Mouse (Mus musculus): ENCODE data around the gene Emc8. TPM values are rescaled to one million over a fixed set of nuclear protein-coding genes. Genes with fewer than 3 reads are reported as not detected.

Gene Emc8
- total RNA-seq, 2 experiments from 2014 or later, result 66.4 to 67.2 TPM

DNA sequence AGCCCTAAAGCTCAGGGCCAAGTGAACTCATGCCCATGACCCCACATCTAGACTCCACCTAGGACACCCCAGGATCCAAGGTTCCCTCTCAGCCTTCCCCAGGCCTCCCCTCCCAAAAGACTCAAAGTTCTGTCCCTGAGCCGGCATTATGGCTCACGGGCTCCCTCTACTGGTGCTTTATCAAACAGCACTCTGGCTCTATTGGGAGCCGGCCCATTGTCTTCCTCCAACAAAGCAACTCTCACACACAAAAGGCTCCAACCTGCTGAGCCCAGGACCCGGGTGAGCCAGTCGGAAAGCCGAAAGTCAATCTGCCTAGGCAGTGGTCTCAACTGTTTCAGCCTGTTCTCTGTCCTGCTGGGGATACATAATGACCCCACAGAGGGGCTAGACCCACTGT is 50.3 kb downstream of the Emc8 start:
- peak; percentile 51 to 52 for DNase-seq (ENCODE audit: low spot score in 2 of 2)
- intact Hi-C loops (cut with DNase I), result loop anchor here (5.0 kb wide), 1 partner anchor 49 kb away; the partner anchor contains the start of genes Cox4i1, Emc8 and Gm27021

DNA sequence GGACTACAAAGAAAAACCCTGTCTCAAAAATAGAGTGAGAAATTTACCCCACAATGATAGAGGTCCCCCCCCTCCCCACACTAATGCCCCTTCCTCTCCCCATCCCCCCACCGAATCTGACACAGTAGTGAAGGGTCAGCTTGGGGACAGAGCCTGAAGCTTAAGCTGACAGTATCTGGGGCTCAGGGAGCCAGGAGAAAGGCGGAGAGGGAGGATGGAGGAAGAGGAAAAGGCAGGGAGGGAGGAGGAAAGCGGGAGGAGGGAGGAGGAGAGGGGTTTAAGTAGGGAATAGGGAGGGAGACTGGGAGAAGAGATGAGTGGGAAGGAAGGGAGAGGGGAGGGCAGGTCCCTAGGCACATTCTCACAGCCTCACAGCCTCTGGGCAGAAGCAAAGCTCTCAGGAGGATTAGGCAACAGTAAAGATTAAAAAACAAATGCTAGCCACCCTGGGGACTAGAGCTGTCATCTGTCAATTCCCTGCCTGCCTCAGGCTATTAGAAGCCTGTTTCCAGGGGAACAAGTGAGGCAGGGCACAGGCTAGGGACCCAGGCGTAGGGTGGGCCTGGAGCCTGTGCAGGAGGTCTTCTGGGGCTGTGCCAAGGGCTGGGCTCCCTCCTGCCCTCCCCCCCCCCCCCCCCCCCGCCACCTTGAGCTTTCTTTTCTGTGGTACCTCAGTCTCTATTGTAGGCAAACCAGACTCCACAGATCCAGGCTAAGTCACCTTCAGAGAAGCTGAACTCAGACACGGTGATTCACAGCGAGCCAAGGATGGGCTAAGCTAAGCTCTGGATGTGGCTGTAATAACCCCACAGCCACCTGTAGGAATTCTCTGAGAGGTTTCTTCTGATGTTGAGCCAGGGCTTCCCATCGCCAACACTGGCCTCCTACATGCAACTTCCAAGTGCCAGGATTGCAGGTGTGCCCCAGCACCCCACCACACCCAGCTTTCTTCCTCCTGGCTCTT is 51.4 kb downstream of the Emc8 start:
- DNase-seq (ENCODE audit: low spot score in 2 of 2), result no peak
- intact Hi-C loops (cut with DNase I), result loop anchor here (5.0 kb wide), 1 partner anchor 50 kb away; the partner anchor contains the start of genes Cox4i1, Emc8 and Gm27021

DNA sequence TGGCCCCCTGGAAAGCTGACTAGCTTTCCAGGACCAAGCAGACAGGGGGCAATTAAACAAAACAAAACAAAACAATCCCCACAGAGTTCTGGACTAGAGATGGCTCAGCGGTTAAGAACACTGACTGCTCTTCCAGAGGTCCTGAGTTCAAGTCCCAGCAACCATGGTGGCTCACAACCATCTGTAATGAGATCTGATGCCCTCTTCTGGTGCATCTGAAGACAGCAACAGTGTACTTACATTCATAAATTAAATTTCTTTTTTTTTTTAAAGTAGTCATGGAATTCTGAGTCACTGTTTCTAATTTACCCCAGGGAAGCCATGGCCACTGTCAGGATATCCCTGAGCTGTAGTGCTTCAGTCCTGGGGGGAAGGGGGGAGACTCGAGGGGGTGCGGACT is 53.9 kb downstream of the Emc8 start:
- no peak for DNase-seq (ENCODE audit: low spot score in 2 of 2)
- intact Hi-C loops (cut with DNase I), result no loop called here

DNA sequence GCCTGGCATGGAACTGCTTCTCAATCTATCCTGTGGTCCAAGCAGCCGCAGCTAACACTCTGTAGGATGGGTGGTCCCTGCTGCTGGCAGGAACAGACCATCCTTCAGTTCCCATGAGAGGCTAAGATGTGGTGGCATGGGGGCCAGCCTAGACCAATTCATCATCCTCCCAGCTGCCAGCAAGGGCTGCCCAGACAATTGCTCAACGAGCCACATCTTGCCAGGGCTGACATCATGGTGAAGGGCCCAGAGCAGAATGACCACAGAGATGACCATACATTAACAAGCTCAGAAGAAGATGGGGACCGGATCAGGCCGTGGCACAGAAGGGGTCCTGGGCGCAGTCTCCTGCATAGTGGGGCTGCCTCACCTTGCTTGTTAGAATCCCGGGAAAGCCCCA is 57.5 kb downstream of the Emc8 start:
- intact Hi-C loops (cut with DNase I), result no loop called here
- DNase-seq (ENCODE audit: low spot score in 2 of 2), result no peak

DNA sequence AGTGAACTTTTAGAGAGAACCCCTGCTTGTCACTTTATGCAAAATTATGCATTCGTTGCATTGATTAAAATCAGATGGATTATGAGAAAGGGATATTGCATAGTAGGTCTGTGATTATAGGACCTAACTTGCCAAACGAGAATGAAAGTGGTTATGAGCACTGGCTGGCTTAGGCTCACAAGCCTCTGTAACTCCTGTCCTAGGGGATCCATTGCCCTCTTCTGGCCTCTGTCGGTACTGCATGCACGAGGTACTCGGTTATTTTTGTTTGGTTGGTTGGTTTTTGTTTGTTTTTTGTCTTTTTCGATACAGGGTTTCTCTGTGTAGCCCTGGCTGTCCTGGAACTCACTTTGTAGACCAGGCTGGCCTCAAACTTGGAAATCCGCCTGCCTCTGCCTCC is 60.5 kb downstream of the Emc8 start:
- intact Hi-C loops (cut with DNase I), result loop anchor here (5.0 kb wide), 1 partner anchor 431 kb away; the partner anchor contains the start of gene Fam92b
- peak; percentile 64 to 76 for DNase-seq (ENCODE audit: low spot score in 2 of 2)

DNA sequence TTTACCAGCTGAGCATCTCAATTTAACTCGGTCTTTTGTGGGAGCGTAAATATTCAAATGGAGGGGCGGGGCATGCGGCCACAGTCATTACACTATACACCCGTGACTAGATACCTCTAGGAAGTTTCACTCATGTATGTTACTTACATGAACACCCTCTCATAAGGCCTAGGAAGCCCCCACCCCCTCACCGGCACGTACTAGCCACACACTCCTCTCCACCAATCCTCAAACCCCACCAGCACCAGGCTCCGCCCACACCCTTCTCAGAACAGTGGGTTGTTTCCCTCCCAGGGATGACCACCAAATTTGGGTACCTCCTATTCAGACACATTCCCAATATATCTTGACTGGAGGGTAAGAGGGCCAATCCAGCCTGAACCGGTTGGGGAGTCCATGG is 60.9 kb downstream of the Emc8 start:
- DNase-seq (ENCODE audit: low spot score in 2 of 2), result no peak
- intact Hi-C loops (cut with DNase I), result loop anchor here (5.0 kb wide), 1 partner anchor 430 kb away; the partner anchor contains the start of gene Fam92b

Other genes starting within 250 kb of the Emc8 start
- gene Gins2, start 79.3 kb downstream of the Emc8 start, total RNA-seq (2021), result 1 to 10 TPM in 1 of 2 experiments, under 1 TPM in 1; 0.74 to 1.8 TPM
- 10 to 100 TPM in 1 of 2 experiments, 1 to 10 TPM in 1; 9.4 to 13.4 TPM for gene 1190005I06Rik, start 20.9 kb downstream of the Emc8 start, total RNA-seq (2021)
- gene Gm27021, start 494 bp downstream of the Emc8 start, total RNA-seq (2021), result under 1 TPM in 1 of 2 experiments, not detected in 1; 0.95 TPM
- gene Cox4i1, start 351 bp downstream of the Emc8 start, total RNA-seq (2021), result 1,000 to 10,000 TPM; 1,069 to 1,237 TPM
- gene Irf8, start 67.8 kb upstream of the Emc8 start, total RNA-seq (2021), result 1 to 10 TPM; 5.2 to 5.5 TPM

Data from left cerebral cortex, postnatal 36 days (tissue).